Mouse (Mus musculus) right cerebral cortex, adult 18-20 months (tissue): ENCODE data around the gene 4933411K16Rik.

Source experiments
- DNase-seq: peaks from one replicate; pipeline ENCODE4 v3.0.0; 2022; ENCODE audit warnings: mixed read lengths

4933411K16Rik gene

DNA sequence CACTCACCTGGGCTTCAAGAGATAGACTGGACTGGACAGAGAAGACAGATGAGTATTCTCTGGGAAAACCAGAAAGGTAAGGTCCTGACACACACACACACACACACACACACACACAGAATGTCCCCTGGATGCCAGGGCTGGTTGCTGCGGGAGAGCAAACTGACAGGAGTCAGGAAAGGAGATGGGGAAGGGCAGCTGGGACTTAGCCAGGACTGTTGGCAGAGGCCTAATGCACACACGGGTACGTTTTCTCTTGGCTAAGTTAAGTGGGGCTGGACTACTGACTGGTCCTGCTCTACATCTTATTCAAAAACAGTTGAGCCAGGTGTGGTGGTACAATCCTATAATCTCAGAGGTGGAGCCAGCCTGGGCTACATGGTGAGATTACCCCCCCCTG, 15.7 kb upstream of the 4933411K16Rik start:
- no peak for DNase-seq

DNA sequence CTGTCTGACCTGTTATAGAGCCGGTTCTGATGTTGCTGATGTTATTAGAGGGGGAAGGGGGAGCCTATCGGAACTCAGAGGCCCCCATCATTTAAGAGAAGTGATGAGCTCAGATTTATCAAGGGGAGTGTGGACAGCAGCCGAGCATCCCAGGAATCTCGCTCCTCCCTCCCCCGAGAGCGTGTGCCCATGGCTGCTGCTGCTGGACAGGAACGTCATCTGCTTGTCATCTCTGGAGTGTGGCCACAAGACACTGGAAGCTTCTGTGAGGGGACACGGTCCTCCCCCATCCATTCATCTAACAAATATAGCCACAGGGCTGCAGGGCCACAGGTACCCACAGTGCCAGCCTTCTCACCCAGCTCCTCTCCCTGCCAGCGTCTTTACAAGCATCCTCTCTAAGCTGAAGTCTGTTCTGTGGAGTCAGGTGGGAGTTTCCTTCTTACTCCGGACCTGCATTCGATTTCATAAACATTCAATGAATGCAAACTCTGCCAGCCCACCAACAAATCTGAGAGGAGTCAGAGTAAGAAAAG, 14.8 kb upstream of the 4933411K16Rik start:
- no peak for DNase-seq

DNA sequence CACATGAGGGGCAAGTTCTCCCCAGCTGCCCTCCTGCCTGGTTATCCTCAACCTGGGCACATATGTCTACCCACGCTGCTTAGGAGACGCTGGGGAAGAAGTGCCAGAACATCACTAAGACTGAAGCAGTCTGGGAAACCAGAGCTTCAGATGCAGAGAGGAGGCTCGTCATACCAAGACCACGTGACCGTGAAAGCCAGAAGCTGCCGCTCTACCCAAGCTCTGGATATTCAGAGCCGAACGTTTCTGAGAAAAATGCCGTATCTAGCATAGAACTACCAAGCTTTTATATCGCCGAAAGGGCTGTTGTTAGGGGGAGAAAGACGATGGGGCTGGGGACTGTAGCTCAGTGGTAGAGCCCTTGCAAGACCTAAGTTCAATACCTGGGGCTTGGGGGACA, 13.7 kb upstream of the 4933411K16Rik start:
- DNase-seq, result no peak

DNA sequence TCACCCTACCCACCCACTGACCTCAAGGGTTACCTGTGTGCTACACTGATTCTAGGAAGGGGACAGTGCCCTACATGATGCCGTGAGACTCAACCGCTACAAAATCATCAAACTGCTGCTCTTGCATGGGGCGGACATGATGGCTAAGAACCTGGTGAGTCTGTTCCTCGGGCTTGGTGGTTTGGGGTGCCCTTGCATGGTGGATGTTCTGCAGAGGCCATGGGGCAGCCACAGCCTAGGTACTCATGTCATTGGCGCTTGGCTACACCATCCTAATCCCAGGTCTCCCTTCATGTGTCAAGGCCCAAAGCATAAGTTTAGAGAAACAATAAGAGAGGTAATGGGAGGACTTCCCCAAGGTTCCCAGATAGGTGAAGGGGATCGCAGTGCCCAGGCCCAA, 8.1 kb upstream of the 4933411K16Rik start:
- no peak for DNase-seq

DNA sequence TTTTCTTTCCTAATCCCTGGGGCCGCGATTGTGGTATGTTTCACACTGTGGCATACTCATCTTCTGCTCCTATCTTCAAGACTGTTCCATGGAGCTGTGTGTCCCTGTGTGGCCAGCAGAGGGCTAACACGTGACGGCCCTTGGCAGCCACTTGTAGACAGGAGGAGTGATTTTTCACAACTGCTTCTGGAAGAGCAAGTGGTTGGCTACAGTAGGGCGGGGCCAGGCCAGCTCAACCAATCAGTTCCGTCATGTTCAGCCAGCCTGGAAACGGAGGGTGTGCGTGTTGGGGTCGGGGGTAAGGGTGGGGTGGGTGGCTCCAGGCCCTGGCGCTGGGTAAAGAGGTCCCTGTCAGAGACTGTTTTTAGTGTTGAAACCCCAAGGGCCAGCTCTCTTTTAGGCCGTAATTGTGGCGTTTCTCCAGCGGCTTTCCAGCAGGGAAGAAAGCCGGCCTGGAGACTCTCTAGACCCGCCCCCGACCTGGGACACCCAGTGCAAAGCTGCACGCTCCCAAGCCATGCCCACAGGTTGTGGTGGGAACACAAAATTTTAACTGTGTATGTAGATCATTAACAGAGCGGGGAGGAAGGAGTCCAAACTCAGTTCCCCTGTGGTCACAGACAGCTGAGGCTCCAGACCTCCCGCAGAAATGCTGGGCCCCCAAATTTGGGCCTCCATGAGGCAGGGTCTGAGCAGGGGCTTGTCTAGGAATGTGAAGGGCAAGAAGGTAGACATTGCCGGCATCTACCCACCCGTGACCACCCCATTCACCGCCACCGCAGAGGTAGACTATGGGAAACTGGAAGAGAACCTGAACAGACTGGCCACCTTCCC, 6.6 kb upstream of the 4933411K16Rik start, which contains the start of gene Hoga1:
Gene Hoga1, plus strand, starts transcription at position 342 of the 834 bp plus-strand sequence.
- peak; percentile 44 for DNase-seq

DNA sequence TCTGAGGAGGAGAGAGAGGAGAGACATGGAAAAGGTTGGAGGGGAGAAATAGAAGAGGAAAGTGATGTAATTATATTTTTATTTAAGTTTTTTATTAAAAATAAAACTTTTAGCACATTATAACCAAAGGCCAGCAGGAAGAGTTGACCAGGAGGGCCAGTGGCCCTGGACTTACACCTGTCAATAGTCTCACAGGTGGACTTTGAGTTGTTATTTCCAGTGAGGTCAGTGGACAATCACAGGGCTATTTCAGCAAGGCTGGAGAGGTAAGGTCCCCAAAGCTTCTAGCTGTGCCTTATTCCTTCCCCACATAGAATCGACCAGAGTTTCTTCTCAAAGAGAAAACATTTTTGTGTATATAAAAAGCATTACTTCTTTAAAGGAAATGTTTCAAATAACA, 1.8 kb upstream of the 4933411K16Rik start:
- DNase-seq, result no peak

DNA sequence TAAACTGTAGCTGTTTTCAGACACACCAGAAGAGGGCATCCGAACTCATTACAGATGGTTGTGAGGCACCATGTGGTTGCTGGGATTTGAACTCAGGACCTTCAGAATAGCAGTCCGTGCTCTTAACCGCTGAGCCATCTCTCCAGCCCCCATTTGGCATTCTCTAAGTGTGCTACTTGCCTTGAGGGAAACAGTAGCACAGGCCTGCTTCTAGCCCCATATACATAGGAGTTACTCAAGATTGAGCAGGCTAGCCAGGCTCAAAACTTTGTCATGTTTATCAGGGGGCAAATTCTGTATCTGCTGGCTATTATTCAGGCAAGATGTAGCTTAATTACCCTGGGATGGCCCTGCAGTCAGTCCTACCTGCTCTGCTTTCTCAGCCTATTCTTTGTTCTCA, 697 bp upstream of the 4933411K16Rik start:
- DNase-seq, result no peak

DNA sequence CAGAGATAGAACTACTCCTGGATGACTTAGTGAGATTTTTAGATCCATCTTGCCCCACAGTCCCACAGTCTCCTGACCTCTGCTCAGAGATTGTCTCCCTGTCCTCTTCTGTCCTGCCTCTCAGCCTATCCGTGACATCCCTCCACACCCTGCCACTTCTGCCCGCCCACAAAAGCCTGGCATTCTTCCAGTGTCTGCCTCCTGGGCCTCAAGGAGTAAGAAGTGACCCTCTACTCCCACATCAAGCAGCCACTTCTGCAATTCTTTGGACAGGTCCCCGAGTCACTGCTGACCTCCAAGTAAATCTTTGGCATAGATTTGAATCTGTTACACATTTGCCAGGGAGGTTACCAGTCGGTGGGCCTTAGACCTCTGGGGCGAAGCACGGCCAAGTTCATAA, 2.2 kb downstream of the 4933411K16Rik start:
- no peak for DNase-seq

DNA sequence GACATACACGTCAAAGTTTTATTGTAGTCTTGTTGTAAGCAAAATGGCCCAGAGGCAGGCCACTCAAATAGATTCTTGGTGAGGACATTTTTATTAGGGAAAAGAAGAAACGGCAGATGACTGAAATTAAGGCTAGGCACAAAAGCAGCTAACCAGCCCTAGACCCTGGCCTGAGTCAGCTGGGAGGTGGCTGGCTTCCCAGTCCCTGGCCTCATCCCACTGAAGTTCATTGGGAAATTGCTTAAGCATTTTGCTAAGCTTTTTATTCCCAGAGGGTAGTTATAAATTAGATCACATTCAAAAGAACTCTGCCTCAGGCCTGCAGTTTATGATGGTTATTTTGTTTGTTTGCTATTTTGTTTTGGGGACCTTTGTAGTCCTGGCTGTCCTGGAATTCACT, 3.8 kb downstream of the 4933411K16Rik start:
- DNase-seq, result no peak

DNA sequence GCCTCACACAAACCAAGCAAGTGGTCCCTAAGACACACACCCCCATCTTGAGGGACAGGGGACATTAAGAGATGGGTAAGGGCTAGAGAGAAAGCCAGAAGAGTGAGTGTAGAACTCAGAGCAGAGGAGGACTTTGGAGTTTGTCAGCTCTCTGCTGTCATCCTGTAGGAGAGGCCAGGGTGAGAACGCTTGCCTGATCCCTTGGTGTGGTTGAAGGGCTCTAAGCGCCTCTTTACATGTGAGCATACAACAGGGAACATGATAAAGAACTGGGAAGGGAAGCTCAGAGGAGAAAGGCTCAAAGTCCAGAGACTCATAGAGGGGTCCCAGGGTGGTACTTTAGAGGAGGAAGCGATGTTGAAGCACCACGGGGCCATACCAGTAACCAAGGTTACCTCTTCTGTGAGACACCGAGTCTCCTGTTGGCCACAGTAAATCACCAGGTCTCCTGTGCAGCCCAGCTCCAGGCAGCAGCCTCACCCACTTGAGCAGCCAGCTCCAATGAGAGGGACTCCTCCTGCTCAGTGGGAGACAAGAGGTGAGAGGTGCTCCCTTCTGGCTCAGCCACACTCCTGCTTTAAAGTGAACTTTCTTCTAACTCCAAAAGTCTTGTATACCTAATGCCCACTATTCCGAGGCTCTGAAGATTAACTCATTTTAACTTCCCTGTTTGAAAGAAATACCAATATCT, 4.8 kb downstream of the 4933411K16Rik start:
- no peak for DNase-seq

DNA sequence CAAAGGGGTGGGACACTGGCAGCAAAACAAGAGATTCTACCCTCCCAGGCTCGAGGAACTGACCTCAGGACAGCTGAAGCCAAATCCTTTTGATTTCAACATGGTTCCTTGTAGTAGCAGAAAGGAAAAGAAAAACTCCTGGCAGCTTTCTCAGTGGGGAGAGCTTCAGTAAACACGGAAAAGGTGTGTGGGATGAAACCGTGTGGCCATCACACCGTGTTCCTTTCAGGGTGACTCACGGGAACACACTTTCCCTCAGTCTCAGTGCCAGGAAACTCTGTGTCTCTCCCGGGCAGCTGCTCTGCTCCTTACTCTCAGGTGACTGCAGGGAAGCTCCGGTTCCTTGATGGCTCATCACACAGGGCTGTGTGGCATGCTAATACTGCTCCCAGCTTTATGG, 6.4 kb downstream of the 4933411K16Rik start:
- DNase-seq, result peak; percentile 29

DNA sequence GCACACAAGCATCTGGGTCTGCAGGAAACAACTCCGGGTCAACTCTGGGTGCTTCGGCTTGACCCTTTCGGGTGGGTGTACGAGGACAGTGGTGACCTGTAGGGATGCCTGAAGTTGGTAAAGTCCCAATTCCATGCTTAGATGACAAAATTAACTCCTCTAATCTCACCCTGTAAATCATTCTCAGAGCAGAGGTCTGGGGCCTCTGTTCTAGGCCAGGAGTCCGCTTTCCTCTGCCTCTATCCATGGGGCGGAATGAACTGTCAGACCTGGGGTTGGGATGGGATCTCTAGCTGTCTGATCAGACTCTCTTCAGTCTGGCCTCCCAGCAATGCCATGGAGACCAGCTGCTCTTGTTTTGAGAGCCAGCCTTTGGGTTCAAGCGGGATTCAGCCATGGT, 9.4 kb downstream of the 4933411K16Rik start:
- DNase-seq, result no peak

DNA sequence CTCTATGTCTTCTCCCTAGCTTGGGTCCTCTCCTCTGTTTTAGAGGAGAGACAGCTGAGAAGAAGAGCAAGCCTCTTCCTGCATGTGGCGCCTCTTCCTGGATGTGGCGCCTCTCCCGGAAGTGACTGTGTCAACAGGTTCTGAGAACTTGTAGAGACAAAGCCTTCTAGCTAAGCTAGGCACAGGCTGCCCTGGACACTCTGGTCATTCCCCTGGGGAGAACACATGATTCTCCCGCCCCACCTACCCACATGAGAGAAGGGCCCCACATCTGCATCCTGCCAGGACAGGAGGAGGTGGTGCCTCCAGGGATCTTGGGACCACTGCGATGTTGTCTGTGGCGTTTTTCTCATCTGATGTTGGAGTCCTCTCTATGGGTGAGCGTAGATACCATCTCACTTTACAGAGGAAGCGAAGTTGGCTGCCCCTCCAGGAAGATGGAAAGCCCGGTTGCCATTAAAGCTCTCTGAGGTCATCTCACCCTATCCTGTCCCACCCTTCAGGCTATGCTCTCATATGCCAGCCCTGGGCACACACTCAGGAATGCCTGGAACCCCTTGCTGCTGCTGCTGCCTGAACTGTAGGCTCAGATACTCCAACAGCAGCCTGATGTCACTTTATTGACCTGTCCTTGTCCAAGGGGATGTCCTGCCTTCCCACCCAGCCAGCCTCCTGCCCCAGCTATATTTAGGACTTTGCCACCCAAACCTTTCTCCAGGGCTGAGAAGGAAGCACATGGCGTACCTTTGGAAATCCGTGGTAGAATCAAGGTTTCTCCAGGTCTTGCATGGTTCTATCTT, 16.6 kb downstream of the 4933411K16Rik start:
- DNase-seq, result no peak

DNA sequence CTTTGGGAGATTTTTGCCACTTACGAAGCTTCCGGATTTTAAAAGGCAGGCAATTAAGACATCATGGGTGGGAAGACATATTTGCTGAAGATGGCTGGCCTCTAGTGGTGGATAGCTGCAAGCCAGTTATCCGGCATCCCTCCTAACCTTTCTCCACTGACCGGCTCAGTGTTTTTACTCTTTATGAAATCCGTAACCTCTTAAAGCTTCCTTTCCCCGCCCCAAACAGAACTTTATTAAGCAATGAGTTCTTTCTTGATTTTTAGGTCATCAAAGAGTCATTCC, 17.1 kb downstream of the 4933411K16Rik start:
- DNase-seq, result no peak

DNA sequence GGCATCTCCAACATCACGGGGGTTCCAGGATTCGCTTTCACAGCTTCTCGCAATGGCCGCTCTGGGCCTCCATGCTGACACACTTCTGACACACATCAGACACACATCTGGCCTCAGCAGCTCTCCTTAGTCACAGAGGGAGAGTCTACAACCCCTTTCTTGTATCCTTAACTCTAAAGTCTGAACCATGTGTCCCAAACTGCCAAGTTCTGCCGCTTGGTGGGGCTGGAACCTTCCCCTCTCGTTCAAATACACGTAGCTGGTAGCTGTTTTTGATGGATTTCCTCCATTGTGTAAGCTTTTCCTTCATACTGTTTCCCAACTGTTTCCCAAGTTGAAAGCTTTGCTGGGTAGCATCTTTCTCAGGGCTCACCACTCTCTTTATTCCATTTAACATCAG, 19.2 kb downstream of the 4933411K16Rik start:
- no peak for DNase-seq

DNA sequence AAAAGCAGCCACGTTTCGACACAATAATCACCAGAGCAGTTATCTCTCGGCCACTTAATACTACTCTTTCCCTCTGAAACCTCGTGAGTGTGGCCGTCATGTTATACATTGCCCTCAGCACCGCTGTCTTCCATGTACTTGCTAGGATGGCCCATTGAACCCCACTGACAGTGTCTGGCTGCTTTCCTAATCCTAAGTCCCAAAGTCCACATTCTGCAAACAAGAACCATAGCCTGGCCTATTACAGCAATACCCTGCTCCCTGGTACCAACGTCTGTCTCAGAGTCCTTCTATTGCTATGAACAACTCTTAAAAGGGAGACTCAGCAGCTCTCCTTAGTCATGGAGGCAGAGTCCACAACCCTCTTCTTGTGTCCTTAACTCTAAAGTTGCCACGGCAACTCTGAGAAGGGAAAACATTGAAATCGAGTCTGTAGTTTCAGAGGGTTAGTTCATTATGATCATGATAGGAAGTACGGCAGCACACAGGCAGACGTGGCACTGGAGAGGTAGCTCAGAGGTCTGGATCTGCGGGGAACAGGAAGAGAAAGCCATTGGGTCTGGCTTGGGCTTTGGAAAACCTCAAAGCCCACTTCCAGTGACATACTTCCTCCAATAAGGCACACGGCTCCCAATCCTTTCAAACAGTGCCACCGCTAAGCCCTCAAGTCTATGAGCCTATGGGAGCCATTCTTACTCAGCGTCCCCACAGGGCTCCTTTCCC, 20.0 kb downstream of the 4933411K16Rik start:
- DNase-seq, result no peak

DNA sequence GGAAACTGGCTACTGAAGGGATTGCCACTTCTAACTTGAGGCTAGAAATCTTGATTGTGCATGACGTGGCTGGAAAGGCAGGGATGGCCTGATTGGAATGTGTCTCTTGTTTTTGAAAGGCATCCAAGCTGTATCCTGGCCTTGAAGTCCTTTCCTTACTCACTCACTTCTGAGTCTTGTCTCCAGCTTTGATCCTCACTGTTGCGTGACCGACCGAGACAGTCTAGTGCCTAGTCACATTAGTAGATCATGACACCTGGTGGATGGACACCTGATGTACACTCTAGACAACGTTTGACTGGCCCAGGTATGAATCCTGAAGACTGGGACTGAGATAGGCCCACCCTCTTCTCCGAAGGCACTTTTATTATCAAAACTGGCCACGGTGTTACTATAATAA, 20.8 kb downstream of the 4933411K16Rik start:
- no peak for DNase-seq

DNA sequence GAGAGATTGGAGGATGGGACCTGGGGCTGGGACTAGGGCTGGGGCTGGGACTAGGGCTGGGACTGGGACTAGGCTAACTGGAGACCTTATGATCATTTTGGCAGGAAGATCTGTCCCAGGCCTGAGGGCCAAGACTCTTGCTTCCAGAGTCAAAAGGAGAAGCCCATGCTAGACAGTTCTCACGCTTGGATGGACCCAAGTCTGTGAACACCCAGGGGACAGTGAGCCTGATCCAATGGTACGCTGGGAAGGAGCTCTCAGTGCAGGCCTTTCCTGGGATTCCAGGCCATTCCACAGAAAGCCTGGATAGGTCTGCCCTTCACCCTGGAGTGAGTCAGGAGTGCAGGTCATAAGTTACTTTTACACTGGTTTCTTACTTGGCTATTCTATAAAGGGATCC, 23.0 kb downstream of the 4933411K16Rik start:
- DNase-seq, result no peak

DNA sequence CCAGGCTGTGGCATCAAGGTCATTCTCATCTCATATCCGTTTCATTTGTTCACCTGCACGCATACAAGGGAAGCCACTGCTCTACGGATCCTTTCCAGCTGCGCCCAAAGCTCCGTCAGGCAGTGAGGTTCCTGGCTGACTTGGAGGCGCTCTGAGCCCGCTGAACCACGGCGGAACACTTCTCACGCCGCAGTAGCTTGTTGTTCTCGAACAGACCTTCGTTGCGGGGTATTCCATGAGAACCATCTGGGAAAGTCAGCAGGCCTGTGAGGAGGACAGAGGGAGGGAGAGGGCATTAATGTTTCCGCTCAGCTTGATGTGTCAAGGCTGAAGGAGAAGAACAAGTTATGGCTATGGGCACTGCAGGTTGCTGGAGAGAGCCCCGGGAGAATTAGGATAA, 23.9 kb downstream of the 4933411K16Rik start:
- DNase-seq, result no peak

DNA sequence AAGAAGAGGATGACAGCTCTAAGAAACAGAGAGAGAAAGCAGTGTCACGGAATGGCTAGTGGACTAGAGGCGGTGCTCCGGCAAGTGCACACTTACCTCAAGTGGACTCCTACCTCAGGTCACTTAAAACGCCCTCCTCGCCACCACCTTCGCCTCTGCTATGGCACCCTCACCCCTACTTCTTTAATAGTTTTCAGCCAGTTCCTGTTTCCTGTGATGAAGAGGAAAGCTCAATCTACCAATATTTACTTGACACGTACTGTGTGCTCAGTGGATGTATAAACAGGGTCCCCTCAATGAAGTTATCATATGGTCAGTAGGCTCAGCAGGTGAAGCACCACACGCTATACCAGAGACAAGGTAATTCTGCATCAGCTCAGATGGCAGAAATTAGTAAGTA, 26.5 kb downstream of the 4933411K16Rik start:
- no peak for DNase-seq

DNA sequence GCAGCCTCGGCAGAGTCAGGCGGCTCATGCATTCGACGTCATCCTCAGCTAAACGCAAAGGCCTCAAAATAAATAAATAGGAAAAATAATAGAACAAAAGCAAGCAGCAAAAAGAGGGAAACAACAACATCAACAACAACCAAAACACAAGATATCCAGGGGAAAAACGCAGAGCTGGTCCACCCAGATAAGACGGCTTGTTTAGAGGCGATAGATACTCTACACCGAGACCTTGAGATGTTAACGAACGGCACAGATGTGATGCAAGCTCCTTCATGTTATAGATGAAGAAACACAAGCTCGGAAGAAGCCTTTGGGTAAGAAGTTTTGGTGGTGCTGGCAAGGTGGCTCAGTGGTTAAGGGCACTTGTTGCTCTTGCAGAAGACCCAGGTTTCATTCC, 27.0 kb downstream of the 4933411K16Rik start:
- no peak for DNase-seq

DNA sequence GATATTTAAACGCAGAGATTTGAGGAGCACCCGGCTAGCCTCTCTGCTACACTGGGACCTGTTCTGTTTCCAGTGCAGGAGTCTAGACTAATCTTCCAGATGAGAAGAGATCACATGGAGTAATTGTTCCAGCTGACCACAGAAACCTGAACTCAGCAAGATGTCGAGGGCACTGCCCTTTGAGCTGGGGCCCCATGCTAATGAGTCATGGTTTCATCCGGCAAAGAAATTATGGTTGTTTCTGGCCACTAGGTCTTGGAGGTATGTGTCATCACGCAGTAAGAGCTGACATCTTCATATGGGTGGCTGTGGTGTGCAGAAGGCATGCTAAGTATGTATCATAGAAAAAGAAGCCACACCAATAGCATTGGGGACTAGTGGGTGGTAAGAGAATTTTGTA, 27.9 kb downstream of the 4933411K16Rik start:
- DNase-seq, result no peak

DNA sequence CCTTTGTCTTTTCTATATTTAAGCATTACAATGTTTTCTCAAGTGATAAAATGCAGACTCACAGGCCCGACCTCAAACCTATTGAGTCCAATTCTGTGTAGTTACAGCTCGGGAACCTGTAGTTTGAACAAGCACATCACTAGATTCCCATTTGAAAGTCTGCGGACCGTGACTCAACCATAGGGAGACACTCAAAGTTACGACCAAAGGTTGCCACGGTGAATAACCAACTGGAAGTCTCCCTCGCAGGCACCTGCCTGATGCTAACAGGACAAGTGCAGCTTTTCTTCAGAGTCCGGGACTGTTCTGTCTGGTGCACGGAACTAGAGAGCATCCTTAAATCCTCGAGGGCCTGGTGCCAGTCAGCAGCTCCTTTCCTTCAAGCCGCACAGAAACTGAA, 28.4 kb downstream of the 4933411K16Rik start:
- no peak for DNase-seq
